Mouse (Mus musculus): ENCODE data around the gene Pck2. TPM values are rescaled to one million over a fixed set of nuclear protein-coding genes. Genes with fewer than 3 reads are reported as not detected.

Gene Pck2
- polyA plus RNA-seq, 1 experiment from 2014 or later = 55.4 TPM

- no peak within 1 kb of the TSS for H3K4me3 ChIP-seq (replicated peaks)
- no peaks in the 10 kb centered on the region for H3K36me3 ChIP-seq
- ATAC-seq (replicated peaks; ENCODE audit: low FRiP score) = 0 out of 2 replicates have a peak, but pooled peaks have one; percentile 4
- no peaks in the 10 kb centered on the region for H3K9me3 ChIP-seq (replicated peaks)
- no peak within 1 kb of the TSS for H3K27ac ChIP-seq
- H3K9ac ChIP-seq = no peak within 1 kb of the TSS
- 64% methylated on average over 22 of the region's 22 CpGs for WGBS
- peaks cover 10% of the 10 kb centered on the region; the same call in 1 of the 2 replicates for H3K4me1 ChIP-seq
- H3K4me2 ChIP-seq = no peak within 1 kb of the TSS
- H3K27me3 ChIP-seq = peaks cover 14% of the 10 kb centered on the region; the same call in 1 of the 2 replicates
Observed at GRCm38 (mm10) chr14:55510125-55510731, 29.8 kb upstream of the Pck2 start, which contains the start of gene Cpne6. Gene Cpne6 (plus strand): TSS chr14:55510445.

- Histone ChIP-seq H3K27me3 (peaks cover 14% of the 10 kb centered on the region), H3K4me2 (no peak overlapping the region), H3K36me3 (no peaks in the 10 kb centered on the region), H3K4me1 (peaks cover 10% of the 10 kb centered on the region; the same call in 1 of the 2 replicates), H3K4me3 (replicated peaks) (no peak overlapping the region), H3K9ac (no peak overlapping the region), H3K9me3 (replicated peaks) (no peaks in the 10 kb centered on the region), H3K27ac (no peak overlapping the region)
- 46% methylated on average over 7 of the region's 7 CpGs for WGBS
- ATAC-seq (replicated peaks; ENCODE audit: low FRiP score) = 0 out of 2 replicates have a peak, but pooled peaks have one; percentile 23
Observed at GRCm38 (mm10) chr14:55511037-55511436, 29.0 kb upstream of the Pck2 start.

GRCm38 (mm10) chr14:55513927-55514326 is 26.1 kb upstream of the Pck2 start:
- no peaks in the 10 kb centered on the region for H3K9me3 ChIP-seq (replicated peaks)
- no peak overlapping the region for H3K4me3 ChIP-seq (replicated peaks)
- no peaks in the 10 kb centered on the region for H3K36me3 ChIP-seq
- H3K4me2 ChIP-seq = no peak overlapping the region
- H3K27ac ChIP-seq = no peak overlapping the region
- ATAC-seq (replicated peaks; ENCODE audit: low FRiP score) = no peak
- WGBS = 64% methylated on average over 10 of the region's 10 CpGs
- peaks cover 10% of the 10 kb centered on the region; the same call in 1 of the 2 replicates for H3K4me1 ChIP-seq
- peaks cover 26% of the 10 kb centered on the region for H3K27me3 ChIP-seq
- H3K9ac ChIP-seq = no peak overlapping the region

- no peak overlapping the region for H3K9ac ChIP-seq
- H3K27me3 ChIP-seq = peaks cover 40% of the 10 kb centered on the region
- WGBS = 85% methylated on average over 4 of the region's 4 CpGs
- no peak for ATAC-seq (replicated peaks; ENCODE audit: low FRiP score)
- H3K27ac ChIP-seq = no peak overlapping the region
- H3K4me2 ChIP-seq = no peak overlapping the region
- peaks cover 10% of the 10 kb centered on the region for H3K4me1 ChIP-seq
- no peak overlapping the region for H3K4me3 ChIP-seq (replicated peaks)
- no peaks in the 10 kb centered on the region for H3K36me3 ChIP-seq
- H3K9me3 ChIP-seq (replicated peaks) = no peaks in the 10 kb centered on the region
Observed at GRCm38 (mm10) chr14:55515846-55516245, 24.2 kb upstream of the Pck2 start.

GRCm38 (mm10) chr14:55518897-55519296 is 21.2 kb upstream of the Pck2 start:
- ATAC-seq (replicated peaks; ENCODE audit: low FRiP score) = no peak
- WGBS = 46% methylated on average over 2 of the region's 2 CpGs
- H3K27me3 ChIP-seq = peaks cover 57% of the 10 kb centered on the region

GRCm38 (mm10) chr14:55519604-55520003 is 20.5 kb upstream of the Pck2 start:
- ATAC-seq (replicated peaks; ENCODE audit: low FRiP score) = no peak
- Histone ChIP-seq H3K36me3 (no peaks in the 10 kb centered on the region), H3K27ac (no peak overlapping the region), H3K4me2 (no peak overlapping the region), H3K4me3 (replicated peaks) (no peak overlapping the region), H3K9ac (no peak overlapping the region), H3K9me3 (replicated peaks) (no peaks in the 10 kb centered on the region), H3K4me1 (peaks cover 12% of the 10 kb centered on the region), H3K27me3 (peaks cover 64% of the 10 kb centered on the region)
- WGBS = 65% methylated on average over 4 of the region's 4 CpGs

More at GRCm38 (mm10) chr14:55518897-55519296, 21.2 kb upstream of the Pck2 start:
- Histone ChIP-seq H3K4me3 (replicated peaks) (no peak overlapping the region), H3K36me3 (no peaks in the 10 kb centered on the region), H3K9ac (no peak overlapping the region), H3K4me2 (no peak overlapping the region), H3K9me3 (replicated peaks) (no peaks in the 10 kb centered on the region), H3K27ac (no peak overlapping the region), H3K4me1 (peaks cover 12% of the 10 kb centered on the region)

GRCm38 (mm10) chr14:55520451-55521361 is 19.4 kb upstream of the Pck2 start:
- Histone ChIP-seq H3K36me3 (no peaks in the 10 kb centered on the region), H3K9ac (peak overlapping the region; percentile 45), H3K4me1 (peaks cover 12% of the 10 kb centered on the region), H3K9me3 (replicated peaks) (no peaks in the 10 kb centered on the region), H3K27me3 (peaks cover 69% of the 10 kb centered on the region), H3K4me2 (peak overlapping the region; percentile 96), H3K4me3 (replicated peaks) (peak overlapping the region; percentile 49), H3K27ac (no peak overlapping the region)
- under 1% methylated on average over 61 of the region's 61 CpGs for WGBS
- peak; percentile 62 for ATAC-seq (replicated peaks; ENCODE audit: low FRiP score)

GRCm38 (mm10) chr14:55524062-55524461 is 16.0 kb upstream of the Pck2 start:
- peaks cover 12% of the 10 kb centered on the region for H3K4me1 ChIP-seq
- 62% methylated on average over 4 of the region's 4 CpGs for WGBS
- peaks cover 57% of the 10 kb centered on the region for H3K27me3 ChIP-seq
- no peak for ATAC-seq (replicated peaks; ENCODE audit: low FRiP score)
- H3K9me3 ChIP-seq (replicated peaks) = no peaks in the 10 kb centered on the region
- H3K36me3 ChIP-seq = no peaks in the 10 kb centered on the region
- no peak overlapping the region for H3K4me2 ChIP-seq
- H3K4me3 ChIP-seq (replicated peaks) = no peak overlapping the region
- no peak overlapping the region for H3K9ac ChIP-seq
- H3K27ac ChIP-seq = no peak overlapping the region

- ATAC-seq (replicated peaks; ENCODE audit: low FRiP score) = no peak
- H3K4me3 ChIP-seq (replicated peaks) = no peak within 1 kb of the TSS
- H3K4me2 ChIP-seq = no peak within 1 kb of the TSS
- WGBS = 21% methylated on average over 8 of the region's 8 CpGs
- H3K27ac ChIP-seq = no peak within 1 kb of the TSS
- H3K9me3 ChIP-seq (replicated peaks) = no peaks in the 10 kb centered on the region
- no peaks in the 10 kb centered on the region for H3K36me3 ChIP-seq
- peaks cover 12% of the 10 kb centered on the region for H3K4me1 ChIP-seq
- H3K9ac ChIP-seq = no peak within 1 kb of the TSS
- peaks cover 58% of the 10 kb centered on the region for H3K27me3 ChIP-seq
Observed at GRCm38 (mm10) chr14:55524785-55525184, 15.3 kb upstream of the Pck2 start, which contains the start of gene Nrl. Gene Nrl (minus strand): TSS chr14:55524981.

GRCm38 (mm10) chr14:55526674-55527073 is 13.4 kb upstream of the Pck2 start:
- 84% methylated on average over 2 of the region's 2 CpGs for WGBS
- Histone ChIP-seq H3K4me2 (no peak overlapping the region), H3K9me3 (replicated peaks) (no peaks in the 10 kb centered on the region), H3K27me3 (peaks cover 47% of the 10 kb centered on the region), H3K36me3 (no peaks in the 10 kb centered on the region), H3K9ac (no peak overlapping the region), H3K4me1 (no peaks in the 10 kb centered on the region), H3K4me3 (replicated peaks) (no peak overlapping the region), H3K27ac (no peak overlapping the region)
- ATAC-seq (replicated peaks; ENCODE audit: low FRiP score) = no peak

GRCm38 (mm10) chr14:55527940-55528339 is 12.1 kb upstream of the Pck2 start:
- Histone ChIP-seq H3K4me1 (no peaks in the 10 kb centered on the region), H3K4me2 (no peak overlapping the region), H3K9me3 (replicated peaks) (no peaks in the 10 kb centered on the region), H3K27me3 (peaks cover 34% of the 10 kb centered on the region; the same call in 1 of the 2 replicates), H3K36me3 (no peaks in the 10 kb centered on the region), H3K4me3 (replicated peaks) (no peak overlapping the region), H3K9ac (no peak overlapping the region), H3K27ac (no peak overlapping the region)
- WGBS = 20% methylated on average over 3 of the region's 3 CpGs
- no peak for ATAC-seq (replicated peaks; ENCODE audit: low FRiP score)

- Histone ChIP-seq H3K36me3 (no peaks in the 10 kb centered on the region), H3K4me2 (no peak overlapping the region), H3K4me3 (replicated peaks) (no peak overlapping the region), H3K27me3 (no peaks in the 10 kb centered on the region), H3K4me1 (peaks cover 13% of the 10 kb centered on the region), H3K27ac (no peak overlapping the region), H3K9ac (no peak overlapping the region), H3K9me3 (replicated peaks) (no peaks in the 10 kb centered on the region)
- 54% methylated on average over 6 of the region's 6 CpGs for WGBS
- no peak for ATAC-seq (replicated peaks; ENCODE audit: low FRiP score)
Observed at GRCm38 (mm10) chr14:55536116-55536745, 3.8 kb upstream of the Pck2 start.
